In genomic region chr19:32507526-32507925, GRCm38 (mm10) we compare ENCODE assay signal across 18 mouse cellular contexts. TPM values are rescaled to one million over a fixed set of nuclear protein-coding genes. Genes with fewer than 3 reads are reported as not detected.
DNase-seq lines count a peak whose midpoint lies in the region; ATAC-seq and TF ChIP-seq lines count a peak whose summit lies in the region.
"Had no signal": no experiment of that assay in that cellular context is flagged by ENCODE, and none has a peak within 500 bp of the region (broad histone marks: within the 10 kb centered on the region; RNA-seq: fewer than 3 reads in every experiment).

No protein-coding gene starts in this region.

- no peak for TF ChIP-seq POLR2A in kidney, adult 2 months (IDR thresholded peaks at IDR 0.05; ENCODE audit: low read depth, low read length)

- no peak for ATAC-seq in forebrain, embryonic 15.5 days (replicated peaks)

- WGBS in kidney, adult 2 months: 66% methylated on average over 9 of the region's 9 CpGs
- 95% methylated on average over 9 of the region's 9 CpGs for WGBS in forebrain, embryonic 15.5 days

- no peak overlapping the region for H3K4me3 ChIP-seq in kidney, adult 2 months (ENCODE audit: insufficient read depth, low read depth, low read length)
- H3K4me3 ChIP-seq in forebrain, embryonic 15.5 days: no peak overlapping the region
- H3K4me3 ChIP-seq: forebrain, embryonic 10.5 days; gastrocnemius, adult 2 months; heart, embryonic 13.5 days; limb, embryonic 13.5 days; lung, embryonic 15.5 days had no signal

- no peaks in the 10 kb centered on the region for H3K27me3 ChIP-seq in kidney, adult 2 months (replicated peaks; ENCODE audit: control insufficient read depth, insufficient read depth, low read length)
- no peaks in the 10 kb centered on the region for H3K27me3 ChIP-seq in forebrain, embryonic 15.5 days
- H3K27me3 ChIP-seq: heart, embryonic 13.5 days; limb, embryonic 13.5 days; lung, embryonic 15.5 days had no signal

- peak; percentile 31 for DNase-seq in kidney, adult 2 months
- no peak for DNase-seq in kidney, adult 18-20 months
- peak; percentile 47 for DNase-seq in ES-CJ7 (ENCODE audit: low read depth, low spot score)
- DNase-seq in ZHBTc4 (ENCODE audit: low read depth, low spot score): peak; percentile 49
- peak; percentile 34 for DNase-seq in lung, postnatal 14 days
- no peak for DNase-seq in retina, postnatal 1 day
- DNase-seq in spleen, postnatal 14 days (ENCODE audit: low spot score in 2 of 2): no peak
- DNase-seq: B cell, adult 2 months; cerebellum, adult 11 months; cerebellum, postnatal 36 days; gastrocnemius, adult 2 months; thymus, postnatal 25 days had no signal

- TF ChIP-seq CTCF in kidney, adult 2 months (conservative IDR thresholded peaks at IDR 0.05; ENCODE audit: insufficient read depth, insufficient read length, low read depth, low read length): no peak

- H3K4me2 ChIP-seq in forebrain, embryonic 15.5 days (replicated peaks): no peak overlapping the region
- H3K4me2 ChIP-seq: heart, embryonic 13.5 days; hindbrain, embryonic 14.5 days; limb, embryonic 13.5 days; lung, embryonic 15.5 days had no signal

- H3K4me1 ChIP-seq in kidney, adult 2 months (ENCODE audit: control insufficient read depth, insufficient read depth, low read length): peaks cover 13% of the 10 kb centered on the region
- H3K4me1 ChIP-seq in forebrain, embryonic 15.5 days: no peaks in the 10 kb centered on the region
- H3K4me1 ChIP-seq: forebrain, embryonic 10.5 days; lung, embryonic 15.5 days had no signal

- no peak overlapping the region for H3K9ac ChIP-seq in forebrain, embryonic 15.5 days (replicated peaks)
- H3K9ac ChIP-seq: heart, embryonic 13.5 days; hindbrain, embryonic 14.5 days; limb, embryonic 13.5 days; lung, embryonic 15.5 days had no signal

- H3K27ac ChIP-seq in kidney, adult 2 months (ENCODE audit: insufficient read depth, low read depth, low read length): no peak overlapping the region
- no peak overlapping the region for H3K27ac ChIP-seq in forebrain, embryonic 15.5 days (replicated peaks)
- H3K27ac ChIP-seq: forebrain, embryonic 10.5 days; gastrocnemius, adult 2 months; heart, embryonic 13.5 days; hindbrain, embryonic 14.5 days; limb, embryonic 13.5 days; lung, embryonic 15.5 days had no signal

- H3K36me3 ChIP-seq in kidney, adult 2 months (ENCODE audit: control insufficient read depth, insufficient read depth, low read length): no peaks in the 10 kb centered on the region; the same call in 1 of the 2 replicates
- H3K36me3 ChIP-seq in forebrain, embryonic 15.5 days: peaks cover 11% of the 10 kb centered on the region; the same call in 1 of the 2 replicates

- no peaks in the 10 kb centered on the region for H3K9me3 ChIP-seq in forebrain, embryonic 15.5 days
- H3K9me3 ChIP-seq: lung, embryonic 15.5 days had no signal

RNA-seq across cellular contexts. Expression of gene Minpp1, which starts 22.0 kb away (rescaled TPM):
- polyA plus RNA-seq in kidney, adult 2 months (2012; rRNA removed): 38.2 and 60.2 TPM in 2 replicates
- polyA plus RNA-seq in forebrain, embryonic 15.5 days (2015; fragmentation: Nextera tagmentation; extraction: Ambion mirVana): 48.6 and 50.0 TPM in 2 replicates

RNA-seq across cellular contexts. Expression of gene Rpl9-ps6, which starts 41.1 kb away (rescaled TPM):
- 8.3 and 9.4 TPM in 2 replicates for polyA plus RNA-seq in kidney, adult 2 months (2012; rRNA removed)
- polyA plus RNA-seq in forebrain, embryonic 15.5 days (2015; fragmentation: Nextera tagmentation; extraction: Ambion mirVana): 63.1 and 70.5 TPM in 2 replicates

Comparison
In these comparisons a context has a peak if more than half of its experiments do, and no peak if none do; other contexts are left out.
1. DNase-seq: peak in kidney, adult 2 months (single experiment), ES-CJ7 (single experiment), ZHBTc4 (single experiment) and lung, postnatal 14 days (single experiment); none in kidney, adult 18-20 months (single experiment), retina, postnatal 1 day (single experiment) and spleen, postnatal 14 days (0 of 2).